Mouse (Mus musculus) kidney, adult 2 months (tissue): ENCODE measurements around the gene Hoxc8.

Experiments used
- CTCF ChIP-seq: fragments of 200-500 bp; conservative IDR thresholded peaks from 2 replicates; pipeline ENCODE4 v1.5.1; 2011; ENCODE audit warnings: low read depth, mild to moderate bottlenecking, control low read depth, low read length, moderate library complexity, mixed read lengths; ENCODE audit not compliant: insufficient read depth, insufficient read length
- POLR2A ChIP-seq: fragments of 200-500 bp; IDR thresholded peaks from one replicate; pipeline ENCODE4 v1.6.1; 2011; ENCODE audit warnings: low read depth, low read length, control low read depth

DNA sequence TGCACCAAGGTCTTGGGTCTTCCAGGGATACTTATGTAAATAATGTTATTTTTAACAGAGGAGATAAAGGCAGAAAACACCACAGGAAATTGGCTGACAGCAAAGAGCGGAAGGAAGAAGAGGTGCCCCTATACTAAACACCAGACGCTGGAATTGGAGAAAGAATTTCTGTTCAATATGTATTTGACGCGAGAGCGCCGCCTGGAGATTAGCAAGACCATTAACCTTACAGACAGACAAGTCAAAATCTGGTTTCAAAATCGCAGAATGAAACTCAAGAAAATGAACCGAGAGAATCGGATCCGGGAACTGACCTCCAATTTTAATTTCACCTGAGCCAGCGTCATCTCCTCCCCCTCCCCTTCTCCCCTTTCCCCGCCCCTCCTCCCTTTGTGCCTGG is 19.7 kb upstream of the Hoxc8 start:
- TF ChIP-seq CTCF (no peak), POLR2A (no peak)
